Mouse (Mus musculus) myocyte (in vitro differentiated cells): ENCODE results near the gene Cox7a2. TPM values are rescaled to one million over a fixed set of nuclear protein-coding genes. Genes with fewer than 3 reads are reported as not detected.

Source experiments
- H3K27me3 ChIP-seq: one replicate; pipeline ENCODE4 v1.6.1; 2011; ENCODE audit not compliant: control insufficient read depth, insufficient read depth, insufficient read length
- H3K36me3 ChIP-seq: one replicate; pipeline ENCODE4 v1.6.1; 2011; ENCODE audit not compliant: control insufficient read depth, insufficient read depth
- H3K4me2 ChIP-seq: one replicate; pipeline ENCODE4 v1.6.1; 2011; ENCODE audit warnings: low read depth, control low read depth
- H3K4me3 ChIP-seq: one replicate; pipeline ENCODE4 v1.5.1; 2011; ENCODE audit warnings: mild to moderate bottlenecking, control low read depth, moderate library complexity
- H3K79me2 ChIP-seq: one replicate; pipeline ENCODE4 v1.6.1; 2011; ENCODE audit not compliant: control insufficient read depth, insufficient read depth
- H3ac ChIP-seq: one replicate; pipeline ENCODE4 v1.6.1; 2011; ENCODE audit not compliant: control insufficient read depth, insufficient read length
- CEBPB ChIP-seq: IDR thresholded peaks from 2 replicates; pipeline ENCODE4 v1.6.1; 2011; ENCODE audit warnings: mild to moderate bottlenecking, moderate library complexity; ENCODE audit not compliant: poor library complexity, insufficient read depth, severe bottlenecking
- E2F4 ChIP-seq: IDR thresholded peaks from one replicate; pipeline ENCODE4 v1.6.1; 2011; ENCODE audit warnings: mild to moderate bottlenecking, control low read depth, moderate library complexity; ENCODE audit not compliant: insufficient read depth
- MAX ChIP-seq: IDR thresholded peaks from one replicate; pipeline ENCODE4 v1.6.1; 2011; ENCODE audit warnings: low read depth, mild to moderate bottlenecking, control low read depth
- MYOD1 ChIP-seq, 3 experiments: IDR thresholded peaks; one replicate each; pipeline ENCODE4 v1.6.1; 2011; ENCODE audit warnings: control low read depth in 2 of 3, low read depth in 2 of 3, mild to moderate bottlenecking in 2 of 3, moderate library complexity in 1 of 3; ENCODE audit not compliant: insufficient read length in 2 of 3, control insufficient read depth in 1 of 3
- MYOG ChIP-seq, 3 experiments: IDR thresholded peaks; one replicate each; pipeline ENCODE4 v1.6.1; 2011; ENCODE audit warnings: control low read depth in 2 of 3, low read depth in 2 of 3, mild to moderate bottlenecking in 2 of 3; ENCODE audit not compliant: insufficient read length in 2 of 3, control insufficient read depth in 1 of 3, insufficient read depth in 1 of 3
- POLR2A ChIP-seq: IDR thresholded peaks from one replicate; pipeline ENCODE4 v1.6.1; 2011; ENCODE audit warnings: low read depth, mild to moderate bottlenecking, control low read depth, moderate library complexity; ENCODE audit not compliant: insufficient read length
- POLR2AphosphoS2 ChIP-seq: IDR thresholded peaks from one replicate; pipeline ENCODE4 v1.6.1; 2011; ENCODE audit warnings: low read depth, control low read depth; ENCODE audit not compliant: insufficient read length
- REST ChIP-seq: IDR thresholded peaks from one replicate; pipeline ENCODE4 v1.6.1; 2011; ENCODE audit warnings: mild to moderate bottlenecking, control low read depth, moderate library complexity; ENCODE audit not compliant: insufficient read depth, insufficient read length
- SRF ChIP-seq: IDR thresholded peaks from one replicate; pipeline ENCODE4 v1.6.1; 2011; ENCODE audit warnings: low read depth; ENCODE audit not compliant: control insufficient read depth, insufficient read length
- TCF12 ChIP-seq: IDR thresholded peaks from one replicate; pipeline ENCODE4 v1.6.1; 2011; ENCODE audit warnings: mild to moderate bottlenecking, control low read depth; ENCODE audit not compliant: poor library complexity, insufficient read depth, severe bottlenecking
- TCF3 ChIP-seq: IDR thresholded peaks from one replicate; pipeline ENCODE4 v1.6.1; 2011; ENCODE audit warnings: low read depth, control low read depth; ENCODE audit not compliant: insufficient read length
- USF1 ChIP-seq: IDR thresholded peaks from one replicate; pipeline ENCODE4 v1.6.1; 2011; ENCODE audit warnings: low read depth, mild to moderate bottlenecking, control low read depth, moderate library complexity
- polyA plus RNA-seq: library from polyadenylated mRNA; unstranded; fragments of >200 nt; fragmentation: generic; extraction: Trizol; gene quantifications from one replicate; pipeline ENCODE4 v1.2.1, GENCODE M21; 2012; ENCODE audit warnings: missing spikeins

Cox7a2 gene
- polyA plus RNA-seq, 1 experiment: 495 TPM

GRCm38 (mm10) chr9:79805426-79805825 lies 45.7 kb upstream of the Cox7a2 start:
- Histone ChIP-seq H3K36me3 (no peaks in the 10 kb centered on the region), H3K4me2 (no peak overlapping the region), H3K79me2 (no peaks in the 10 kb centered on the region), H3K4me3 (no peak overlapping the region), H3ac (no peak overlapping the region), H3K27me3 (peaks cover 19% of the 10 kb centered on the region)
- no peak for TF ChIP-seq CEBPB
- no peak for TF ChIP-seq POLR2A
- no peak for TF ChIP-seq MAX
- peak; percentile 11 for TF ChIP-seq USF1

- TF ChIP-seq CEBPB (no peak), POLR2AphosphoS2 (no peak), REST (no peak), MYOG (IDR thresholded peaks at IDR 0.05; ENCODE audit: control insufficient read depth in 1 of 3, insufficient read depth in 1 of 3, insufficient read length in 2 of 3, low read depth in 2 of 3) (no peak), TCF3 (no peak), E2F4 (no peak), TCF12 (no peak), USF1 (no peak), POLR2A (no peak), MYOD1 (IDR thresholded peaks at IDR 0.05; ENCODE audit: control insufficient read depth in 1 of 3, insufficient read length in 2 of 3, low read depth in 2 of 3) (no peak), SRF (no peak), MAX (no peak)
- H3K36me3 ChIP-seq: no peaks in the 10 kb centered on the region
These were observed 36.9 kb upstream of the Cox7a2 start for GRCm38 (mm10) chr9:79796461-79797135.

DNA sequence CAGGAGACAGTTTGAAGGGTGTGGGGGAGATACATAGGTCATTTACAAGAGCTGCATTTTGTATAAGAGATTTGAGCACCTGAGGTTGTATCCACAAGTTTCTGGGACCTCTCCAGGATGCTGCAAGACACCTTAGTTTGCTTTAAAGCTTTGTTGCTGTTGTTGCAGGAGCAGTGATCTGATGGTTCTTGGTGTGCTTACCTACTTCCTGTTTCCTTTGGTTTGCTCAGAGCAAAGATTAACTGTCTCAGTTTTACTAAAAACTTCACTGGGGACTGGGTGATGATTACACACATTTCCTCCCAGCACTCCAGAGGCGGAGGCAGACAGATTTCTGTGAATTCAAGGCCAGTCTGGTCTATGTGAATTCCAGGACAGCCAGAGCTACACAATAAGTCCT lies 35.4 kb upstream of the Cox7a2 start:
- Histone ChIP-seq H3K36me3 (no peaks in the 10 kb centered on the region), H3K4me3 (no peak overlapping the region), H3K27me3 (peaks cover 5% of the 10 kb centered on the region), H3K79me2 (peaks cover 36% of the 10 kb centered on the region), H3ac (no peak overlapping the region), H3K4me2 (no peak overlapping the region)
- TF ChIP-seq SRF (no peak), REST (no peak), MAX (no peak), TCF12 (no peak), POLR2AphosphoS2 (no peak)

More at GRCm38 (mm10) chr9:79796461-79797135, 36.9 kb upstream of the Cox7a2 start:
- peaks cover 13% of the 10 kb centered on the region for H3K27me3 ChIP-seq
- H3K79me2 ChIP-seq: peaks cover 21% of the 10 kb centered on the region
- H3ac ChIP-seq: no peak overlapping the region
- no peak overlapping the region for H3K4me3 ChIP-seq
- no peak overlapping the region for H3K4me2 ChIP-seq

DNA sequence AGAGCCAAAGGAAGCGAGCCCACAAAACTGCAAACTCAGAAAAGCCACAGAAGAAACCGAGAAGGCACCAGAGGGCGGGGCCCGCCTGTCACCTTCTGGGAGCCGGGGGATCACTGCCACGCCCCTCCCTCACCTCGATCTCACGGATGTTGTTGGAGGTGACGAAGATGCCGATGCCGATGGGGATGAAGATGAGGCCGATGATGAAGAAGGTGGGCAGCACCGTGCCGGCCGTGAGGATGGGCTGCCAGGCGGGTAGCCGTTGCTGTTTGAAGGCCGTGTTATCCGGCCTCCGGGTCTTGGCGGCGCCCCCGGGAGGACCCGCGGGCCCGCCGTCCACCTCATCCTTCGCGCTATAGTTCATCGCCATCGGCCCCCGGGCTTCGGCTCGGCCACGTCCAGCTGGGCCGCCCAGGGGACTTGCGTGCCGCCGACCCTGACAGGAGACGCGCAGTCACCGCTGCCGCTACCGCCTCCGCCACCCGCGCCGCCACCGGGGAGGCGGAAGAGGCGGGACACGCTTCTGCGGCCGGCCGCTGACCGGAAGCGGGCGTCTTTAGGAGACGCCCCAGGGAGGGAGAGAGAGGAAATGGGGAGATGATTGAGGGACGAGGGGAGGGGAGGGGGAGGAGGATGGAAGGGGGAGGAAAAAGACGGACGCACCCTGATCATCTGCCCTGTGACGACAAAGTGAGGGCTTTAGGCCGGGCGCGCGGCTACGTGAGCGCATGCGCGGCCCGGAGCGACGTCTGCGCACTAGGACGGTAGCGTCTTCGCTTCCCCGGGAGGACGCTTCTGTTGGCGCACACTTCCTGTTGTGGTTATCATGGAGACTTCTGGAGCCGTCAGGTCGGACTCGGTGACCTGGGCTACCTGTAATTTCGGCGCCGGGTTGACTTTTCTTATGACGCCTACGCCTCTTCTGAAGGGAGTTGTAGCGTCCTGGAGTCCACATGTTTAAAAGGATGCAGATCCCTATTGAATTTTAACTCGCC lies 33.5 kb upstream of the Cox7a2 start, which contains the start of gene Tmem30a:
Gene Tmem30a (minus strand): TSS at position 667 of the 995 bp plus-strand sequence.
- H3K4me2 ChIP-seq: peak within 1 kb of the TSS; percentile 95
- TF ChIP-seq MAX (no peak), E2F4 (no peak), USF1 (no peak), POLR2AphosphoS2 (peak; percentile 83), SRF (no peak), REST (no peak), MYOD1 (IDR thresholded peaks at IDR 0.05; ENCODE audit: control insufficient read depth in 1 of 3, insufficient read length in 2 of 3, low read depth in 2 of 3) (peak in 1 of 3 experiments; percentile 15), TCF12 (no peak), TCF3 (no peak), MYOG (IDR thresholded peaks at IDR 0.05; ENCODE audit: control insufficient read depth in 1 of 3, insufficient read depth in 1 of 3, insufficient read length in 2 of 3, low read depth in 2 of 3) (peak in 1 of 3 experiments; percentile 6), CEBPB (no peak), POLR2A (peak; percentile 77)
- H3K27me3 ChIP-seq: no peaks in the 10 kb centered on the region
- H3K4me3 ChIP-seq: peak within 1 kb of the TSS; percentile 67
- H3K79me2 ChIP-seq: peaks cover 55% of the 10 kb centered on the region
- H3K36me3 ChIP-seq: no peaks in the 10 kb centered on the region
- H3ac ChIP-seq: peak within 1 kb of the TSS; percentile 78

DNA sequence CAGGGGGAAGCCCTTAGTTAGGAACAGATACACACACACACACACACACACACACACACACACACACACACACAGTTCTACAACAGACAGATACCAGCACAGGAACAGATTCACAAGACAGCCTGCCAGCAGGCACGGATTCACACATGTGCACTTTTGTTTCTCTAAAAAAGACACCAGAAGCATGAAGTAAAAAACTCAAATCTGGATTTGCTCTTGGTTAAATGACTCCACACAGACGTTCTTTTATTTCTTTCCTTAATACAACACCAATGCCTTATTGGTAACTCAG lies 26.1 kb upstream of the Cox7a2 start:
- H3ac ChIP-seq: no peak overlapping the region
- no peak overlapping the region for H3K4me2 ChIP-seq
- no peak for TF ChIP-seq MAX
- no peak for TF ChIP-seq MYOD1 (IDR thresholded peaks at IDR 0.05; ENCODE audit: control insufficient read depth in 1 of 3, insufficient read length in 2 of 3, low read depth in 2 of 3)
- no peak for TF ChIP-seq POLR2AphosphoS2
- no peak for TF ChIP-seq SRF
- TF ChIP-seq TCF12: no peak
- no peak for TF ChIP-seq TCF3
- TF ChIP-seq USF1: no peak
- TF ChIP-seq REST: no peak
- TF ChIP-seq MYOG (IDR thresholded peaks at IDR 0.05; ENCODE audit: control insufficient read depth in 1 of 3, insufficient read depth in 1 of 3, insufficient read length in 2 of 3, low read depth in 2 of 3): no peak

More for the DNA sequence above, 26.1 kb upstream of the Cox7a2 start:
- H3K27me3 ChIP-seq: no peaks in the 10 kb centered on the region
- H3K79me2 ChIP-seq: peaks cover 93% of the 10 kb centered on the region
- no peaks in the 10 kb centered on the region for H3K36me3 ChIP-seq
- H3K4me3 ChIP-seq: no peak overlapping the region
